Mouse (Mus musculus): ENCODE data around the gene Tmem245. TPM values are rescaled to one million over a fixed set of nuclear protein-coding genes. Genes with fewer than 3 reads are reported as not detected.

Gene Tmem245
- polyA plus RNA-seq, 1 experiment from 2014 or later, result 9.2 TPM

DNA sequence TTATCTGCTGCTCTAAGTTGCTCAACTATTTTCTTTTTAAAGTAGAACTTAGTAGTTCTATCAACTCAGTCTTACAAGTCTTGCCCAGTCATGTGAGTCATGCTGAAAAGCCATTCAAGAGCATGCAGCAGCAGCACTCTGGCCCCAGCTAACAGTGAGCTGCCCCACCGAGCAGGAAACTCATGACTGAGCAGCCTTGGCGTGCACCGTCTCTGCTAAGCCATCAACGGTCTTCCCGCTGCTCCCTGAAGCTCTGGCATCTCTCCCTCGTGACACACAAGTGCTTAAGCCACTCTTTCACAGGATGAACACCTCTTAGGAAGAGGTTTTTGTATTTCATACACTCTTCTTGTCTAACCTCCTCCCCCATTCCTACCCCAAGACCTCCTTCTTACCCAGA, 10.1 kb downstream of the Tmem245 start:
- 50% methylated on average over 6 of the region's 6 CpGs for WGBS
- no peak overlapping the region for H3K9ac ChIP-seq (replicated peaks; ENCODE audit: low read length)
- ATAC-seq (ENCODE audit: low FRiP score, low TSS enrichment), result no peak
- H3K27ac ChIP-seq (replicated peaks; ENCODE audit: low read depth, low read length), result no peak overlapping the region
- no peak for DNase-seq
- H3K4me3 ChIP-seq (replicated peaks; ENCODE audit: low read depth, low read length), result no peak overlapping the region
- H3K27me3 ChIP-seq (ENCODE audit: control insufficient read depth, insufficient read depth, low read length), result no peaks in the 10 kb centered on the region
- H3K9me3 ChIP-seq (ENCODE audit: control insufficient read depth, low read length), result no peaks in the 10 kb centered on the region
- H3K4me1 ChIP-seq (ENCODE audit: control insufficient read depth, insufficient read depth, low read length), result no peaks in the 10 kb centered on the region
- peaks cover 17% of the 10 kb centered on the region; the same call in 1 of the 2 replicates for H3K36me3 ChIP-seq (ENCODE audit: control insufficient read depth, insufficient read depth, low read length)
- H3K4me2 ChIP-seq (ENCODE audit: low read length), result no peak overlapping the region

DNA sequence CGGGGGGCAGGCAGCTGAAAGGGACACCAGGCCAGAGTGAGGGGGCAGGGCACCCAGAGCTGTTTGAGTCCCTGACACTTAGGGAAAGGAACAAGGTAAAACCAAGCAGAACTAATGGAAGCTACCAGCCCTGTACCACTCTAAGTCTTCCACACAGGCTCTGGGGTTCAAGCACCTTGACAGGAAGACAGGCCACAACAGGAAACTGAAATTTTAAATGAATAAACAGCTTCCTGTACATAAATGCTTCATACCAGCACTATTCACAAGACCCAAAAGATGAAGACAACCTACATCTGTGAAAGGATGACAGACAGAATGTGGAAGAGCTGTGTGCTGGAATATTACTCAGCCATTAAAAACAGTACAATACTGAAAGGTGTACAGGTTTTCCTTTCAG, 11.9 kb downstream of the Tmem245 start:
- H3K36me3 ChIP-seq (ENCODE audit: control insufficient read depth, insufficient read depth, low read length), result peaks cover 19% of the 10 kb centered on the region; the same call in 1 of the 2 replicates
- WGBS, result no CpG with 5 or more reads among the region's 1 CpGs
- ATAC-seq (ENCODE audit: low FRiP score, low TSS enrichment) (no peak), DNase-seq (no peak)
- no peak overlapping the region for H3K27ac ChIP-seq (replicated peaks; ENCODE audit: low read depth, low read length)
- H3K4me2 ChIP-seq (ENCODE audit: low read length), result no peak overlapping the region
- no peak overlapping the region for H3K9ac ChIP-seq (replicated peaks; ENCODE audit: low read length)
- no peak overlapping the region for H3K4me3 ChIP-seq (replicated peaks; ENCODE audit: low read depth, low read length)
- no peaks in the 10 kb centered on the region for H3K27me3 ChIP-seq (ENCODE audit: control insufficient read depth, insufficient read depth, low read length)
- no peaks in the 10 kb centered on the region for H3K4me1 ChIP-seq (ENCODE audit: control insufficient read depth, insufficient read depth, low read length)
- H3K9me3 ChIP-seq (ENCODE audit: control insufficient read depth, low read length), result no peaks in the 10 kb centered on the region

DNA sequence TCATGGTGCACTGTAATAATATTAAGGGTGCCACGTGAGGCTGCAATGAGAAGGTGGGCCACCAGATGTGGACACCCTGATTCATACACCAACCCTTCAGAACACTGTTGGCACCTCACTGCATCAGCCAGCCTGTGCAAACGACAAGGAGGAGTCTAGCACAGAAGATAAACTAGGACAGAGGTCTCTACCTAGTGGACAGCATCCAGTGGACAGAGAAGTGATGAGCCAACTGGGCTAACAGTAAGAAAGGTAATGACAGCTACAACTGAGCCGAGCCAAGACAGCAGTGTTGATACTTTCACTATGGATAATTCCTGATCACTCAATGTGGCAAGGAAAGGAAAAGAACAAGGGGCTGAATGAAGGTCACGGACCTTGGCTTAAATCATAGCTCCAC, 14.1 kb downstream of the Tmem245 start:
- DNase-seq (no peak), ATAC-seq (ENCODE audit: low FRiP score, low TSS enrichment) (no peak)
- no peak overlapping the region for H3K4me3 ChIP-seq (replicated peaks; ENCODE audit: low read depth, low read length)
- H3K9me3 ChIP-seq (ENCODE audit: control insufficient read depth, low read length), result no peaks in the 10 kb centered on the region
- H3K36me3 ChIP-seq (ENCODE audit: control insufficient read depth, insufficient read depth, low read length), result peaks cover 19% of the 10 kb centered on the region; the same call in 1 of the 2 replicates
- H3K27me3 ChIP-seq (ENCODE audit: control insufficient read depth, insufficient read depth, low read length), result no peaks in the 10 kb centered on the region
- no peak overlapping the region for H3K9ac ChIP-seq (replicated peaks; ENCODE audit: low read length)
- H3K4me1 ChIP-seq (ENCODE audit: control insufficient read depth, insufficient read depth, low read length), result no peaks in the 10 kb centered on the region
- 94% methylated on average over 4 of the region's 4 CpGs for WGBS
- no peak overlapping the region for H3K27ac ChIP-seq (replicated peaks; ENCODE audit: low read depth, low read length)
- H3K4me2 ChIP-seq (ENCODE audit: low read length), result no peak overlapping the region

DNA sequence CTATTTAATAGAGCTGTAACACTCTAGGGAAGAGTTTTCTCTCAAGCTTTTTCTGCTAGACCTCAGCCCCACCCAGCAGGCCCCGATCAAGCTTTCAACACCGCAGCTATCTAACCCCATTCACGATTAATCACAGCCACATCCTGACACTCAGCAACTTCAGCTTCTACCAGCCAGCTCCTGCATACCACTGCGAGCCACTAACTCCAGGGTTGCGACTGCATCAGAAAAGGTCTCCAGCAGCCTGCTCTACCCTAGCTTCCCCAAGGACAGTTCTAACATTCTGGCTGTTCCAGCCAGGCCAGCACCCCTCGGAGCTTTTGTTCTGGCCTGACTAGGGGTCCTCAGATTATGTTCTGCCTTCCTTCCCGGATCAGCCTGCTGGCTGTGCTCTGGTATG, 15.1 kb downstream of the Tmem245 start:
- no peak overlapping the region for H3K9ac ChIP-seq (replicated peaks; ENCODE audit: low read length)
- H3K36me3 ChIP-seq (ENCODE audit: control insufficient read depth, insufficient read depth, low read length), result peaks cover 19% of the 10 kb centered on the region; the same call in 1 of the 2 replicates
- no peak overlapping the region for H3K4me2 ChIP-seq (ENCODE audit: low read length)
- 43% methylated on average over 7 of the region's 7 CpGs for WGBS
- no peak for DNase-seq
- no peaks in the 10 kb centered on the region for H3K4me1 ChIP-seq (ENCODE audit: control insufficient read depth, insufficient read depth, low read length)
- ATAC-seq (ENCODE audit: low FRiP score, low TSS enrichment), result no peak
- no peaks in the 10 kb centered on the region for H3K27me3 ChIP-seq (ENCODE audit: control insufficient read depth, insufficient read depth, low read length)
- H3K4me3 ChIP-seq (replicated peaks; ENCODE audit: low read depth, low read length), result no peak overlapping the region
- no peaks in the 10 kb centered on the region for H3K9me3 ChIP-seq (ENCODE audit: control insufficient read depth, low read length)
- H3K27ac ChIP-seq (replicated peaks; ENCODE audit: low read depth, low read length), result no peak overlapping the region

DNA sequence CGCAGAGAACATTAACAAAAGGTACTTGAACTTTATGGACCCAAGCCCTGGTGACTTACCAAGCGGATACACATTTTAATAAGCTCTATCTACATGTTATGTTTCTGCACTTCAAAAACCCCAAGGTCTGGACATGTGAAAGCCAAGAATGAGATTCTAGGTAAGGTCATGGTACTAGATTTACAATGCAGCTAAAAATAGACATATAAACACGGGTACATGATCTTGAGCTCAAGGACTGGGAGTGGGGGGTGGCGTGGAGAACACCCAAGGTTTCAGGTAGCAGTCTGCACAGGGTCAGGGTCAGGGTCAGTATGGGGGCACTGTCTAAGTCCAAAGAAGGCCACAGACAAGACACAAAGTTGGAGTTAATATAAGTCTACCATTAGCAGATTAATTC, 16.9 kb downstream of the Tmem245 start:
- WGBS, result 93% methylated on average over 4 of the region's 4 CpGs
- Histone ChIP-seq H3K4me2 (ENCODE audit: low read length) (no peak overlapping the region), H3K9me3 (ENCODE audit: control insufficient read depth, low read length) (no peaks in the 10 kb centered on the region), H3K36me3 (ENCODE audit: control insufficient read depth, insufficient read depth, low read length) (peaks cover 21% of the 10 kb centered on the region), H3K4me1 (ENCODE audit: control insufficient read depth, insufficient read depth, low read length) (no peaks in the 10 kb centered on the region), H3K4me3 (replicated peaks; ENCODE audit: low read depth, low read length) (no peak overlapping the region), H3K27ac (replicated peaks; ENCODE audit: low read depth, low read length) (no peak overlapping the region), H3K27me3 (ENCODE audit: control insufficient read depth, insufficient read depth, low read length) (no peaks in the 10 kb centered on the region), H3K9ac (replicated peaks; ENCODE audit: low read length) (no peak overlapping the region)
- DNase-seq, result no peak
- no peak for ATAC-seq (ENCODE audit: low FRiP score, low TSS enrichment)

DNA sequence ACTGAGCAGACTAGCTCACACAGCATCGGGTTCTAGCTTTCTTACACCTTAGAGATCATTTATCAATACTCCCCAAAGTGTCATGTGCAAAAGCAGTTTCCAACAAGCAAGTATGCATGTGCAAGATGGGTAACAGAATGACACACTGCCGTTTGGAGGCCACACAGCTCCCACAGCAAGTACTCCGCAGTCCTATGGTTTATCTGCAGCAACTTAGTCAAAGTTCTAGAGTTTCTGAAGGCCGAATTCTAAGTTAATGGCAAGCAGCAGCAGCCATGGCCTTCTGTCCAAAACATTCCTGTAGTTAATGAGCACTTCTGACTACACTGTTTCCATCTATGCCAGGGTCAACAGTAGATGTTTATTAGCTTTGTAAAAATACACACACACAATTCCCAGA, 20.3 kb downstream of the Tmem245 start:
- H3K4me1 ChIP-seq (ENCODE audit: control insufficient read depth, insufficient read depth, low read length), result no peaks in the 10 kb centered on the region
- DNase-seq, result no peak
- no peak overlapping the region for H3K4me3 ChIP-seq (replicated peaks; ENCODE audit: low read depth, low read length)
- ATAC-seq (ENCODE audit: low FRiP score, low TSS enrichment), result no peak
- no peak overlapping the region for H3K9ac ChIP-seq (replicated peaks; ENCODE audit: low read length)
- no peaks in the 10 kb centered on the region for H3K9me3 ChIP-seq (ENCODE audit: control insufficient read depth, low read length)
- WGBS, result 88% methylated on average over 4 of the region's 4 CpGs
- H3K27me3 ChIP-seq (ENCODE audit: control insufficient read depth, insufficient read depth, low read length), result no peaks in the 10 kb centered on the region
- peaks cover 37% of the 10 kb centered on the region for H3K36me3 ChIP-seq (ENCODE audit: control insufficient read depth, insufficient read depth, low read length)
- no peak overlapping the region for H3K4me2 ChIP-seq (ENCODE audit: low read length)
- no peak overlapping the region for H3K27ac ChIP-seq (replicated peaks; ENCODE audit: low read depth, low read length)

DNA sequence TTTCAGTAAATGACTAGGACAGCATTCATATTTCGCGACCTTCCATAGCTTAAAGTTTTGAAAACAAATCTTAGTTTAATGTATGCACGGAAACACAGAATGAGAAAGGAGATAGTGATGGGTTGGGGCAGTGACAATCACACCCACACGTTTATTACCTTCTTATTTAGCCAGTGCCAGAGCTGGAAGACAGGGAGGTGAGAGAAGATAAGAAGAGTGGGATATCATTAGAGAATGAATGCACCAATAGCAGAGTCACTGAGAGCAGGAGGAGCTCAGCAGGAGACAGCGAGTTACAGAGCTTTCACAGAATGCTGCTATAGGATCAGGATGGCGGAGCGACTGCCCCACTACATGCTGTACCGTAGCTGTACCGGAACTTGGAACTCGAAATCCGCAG, 25.0 kb downstream of the Tmem245 start:
- Histone ChIP-seq H3K9ac (replicated peaks; ENCODE audit: low read length) (no peak overlapping the region), H3K4me2 (ENCODE audit: low read length) (no peak overlapping the region), H3K27me3 (ENCODE audit: control insufficient read depth, insufficient read depth, low read length) (no peaks in the 10 kb centered on the region), H3K9me3 (ENCODE audit: control insufficient read depth, low read length) (no peaks in the 10 kb centered on the region), H3K36me3 (ENCODE audit: control insufficient read depth, insufficient read depth, low read length) (peaks cover 39% of the 10 kb centered on the region), H3K4me3 (replicated peaks; ENCODE audit: low read depth, low read length) (no peak overlapping the region), H3K27ac (replicated peaks; ENCODE audit: low read depth, low read length) (no peak overlapping the region), H3K4me1 (ENCODE audit: control insufficient read depth, insufficient read depth, low read length) (no peaks in the 10 kb centered on the region)
- ATAC-seq (ENCODE audit: low FRiP score, low TSS enrichment) (no peak), DNase-seq (no peak)
- 94% methylated on average over 11 of the region's 11 CpGs for WGBS

DNA sequence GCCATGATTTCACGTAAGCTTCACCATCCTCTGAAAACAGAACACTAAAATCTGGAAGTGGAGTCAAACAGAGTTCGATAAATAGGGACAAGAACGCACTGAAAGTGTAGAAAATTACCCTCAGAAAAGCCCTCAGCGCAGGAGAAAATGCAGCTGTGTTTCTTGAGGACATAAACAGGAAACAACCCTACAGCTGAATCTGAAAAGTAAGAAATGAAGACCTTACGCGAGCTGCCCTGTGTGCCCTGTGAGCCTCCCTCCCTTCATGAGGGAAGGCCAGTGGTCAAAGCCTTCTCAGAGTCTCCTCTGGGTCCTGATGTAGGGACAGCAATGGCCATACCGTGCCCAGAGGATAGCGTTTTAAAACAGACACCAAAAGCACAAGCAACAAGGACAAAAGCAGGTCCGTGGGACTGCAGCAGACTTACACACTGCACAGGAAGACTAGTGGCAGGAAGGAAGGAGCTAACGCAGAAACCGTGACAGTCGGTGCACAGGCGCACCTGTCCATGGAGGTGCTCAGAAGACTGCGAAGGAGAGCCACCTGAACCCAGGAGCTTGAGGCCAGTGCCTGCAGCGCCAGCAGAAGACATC, 31.4 kb downstream of the Tmem245 start:
- no peaks in the 10 kb centered on the region for H3K4me1 ChIP-seq (ENCODE audit: control insufficient read depth, insufficient read depth, low read length)
- H3K4me2 ChIP-seq (ENCODE audit: low read length), result no peak overlapping the region
- WGBS, result 96% methylated on average over 15 of the region's 15 CpGs
- H3K27ac ChIP-seq (replicated peaks; ENCODE audit: low read depth, low read length), result no peak overlapping the region
- no peak for ATAC-seq (ENCODE audit: low FRiP score, low TSS enrichment)
- no peak for DNase-seq
- H3K9me3 ChIP-seq (ENCODE audit: control insufficient read depth, low read length), result no peaks in the 10 kb centered on the region
- no peak overlapping the region for H3K9ac ChIP-seq (replicated peaks; ENCODE audit: low read length)
- no peak overlapping the region for H3K4me3 ChIP-seq (replicated peaks; ENCODE audit: low read depth, low read length)
- peaks cover 42% of the 10 kb centered on the region for H3K36me3 ChIP-seq (ENCODE audit: control insufficient read depth, insufficient read depth, low read length)
- H3K27me3 ChIP-seq (ENCODE audit: control insufficient read depth, insufficient read depth, low read length), result no peaks in the 10 kb centered on the region

DNA sequence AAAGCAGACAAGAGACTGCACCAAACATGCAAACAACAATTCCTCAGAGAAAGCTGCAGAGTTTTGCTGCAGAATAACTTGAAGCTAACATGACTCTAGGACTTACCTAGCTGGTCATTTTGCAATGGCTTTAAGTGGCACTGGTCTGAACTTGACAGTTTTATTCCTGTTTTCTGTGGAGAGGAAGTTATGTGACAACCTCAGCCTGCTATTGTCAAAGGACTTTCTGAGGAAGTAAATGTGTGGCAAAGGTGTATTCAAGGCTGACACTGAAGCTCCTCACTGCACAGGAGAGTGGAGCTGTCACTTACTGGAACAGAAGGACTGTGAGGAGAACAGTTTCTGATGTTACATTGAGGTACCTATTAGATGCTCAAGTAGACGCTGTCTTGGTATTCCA, 32.5 kb downstream of the Tmem245 start:
- H3K9ac ChIP-seq (replicated peaks; ENCODE audit: low read length), result no peak overlapping the region
- no peak overlapping the region for H3K27ac ChIP-seq (replicated peaks; ENCODE audit: low read depth, low read length)
- no peak overlapping the region for H3K4me2 ChIP-seq (ENCODE audit: low read length)
- no peak for ATAC-seq (ENCODE audit: low FRiP score, low TSS enrichment)
- no peaks in the 10 kb centered on the region for H3K4me1 ChIP-seq (ENCODE audit: control insufficient read depth, insufficient read depth, low read length)
- H3K4me3 ChIP-seq (replicated peaks; ENCODE audit: low read depth, low read length), result no peak overlapping the region
- no peak for DNase-seq
- peaks cover 52% of the 10 kb centered on the region for H3K36me3 ChIP-seq (ENCODE audit: control insufficient read depth, insufficient read depth, low read length)
- no peaks in the 10 kb centered on the region for H3K9me3 ChIP-seq (ENCODE audit: control insufficient read depth, low read length)
- 86% methylated on average over 1 of the region's 1 CpGs for WGBS
- H3K27me3 ChIP-seq (ENCODE audit: control insufficient read depth, insufficient read depth, low read length), result no peaks in the 10 kb centered on the region
